In genomic region chr19:45988238-45988637, GRCm38 (mm10) we compare ENCODE assay signal across 12 mouse cellular contexts.
"Had no signal": no experiment of that assay in that cellular context is flagged by ENCODE, and none has a peak within 500 bp of the region (broad histone marks: within the 10 kb centered on the region; RNA-seq: fewer than 3 reads in every experiment).

No protein-coding gene starts in this region.

- ATAC-seq: liver, embryonic 12.5 days; midbrain, embryonic 13.5 days; midbrain, embryonic 16.5 days had no signal

- DNase-seq: kidney, postnatal 25 days; layer of hippocampus, adult 9-11 months; liver; lung, adult 18-20 months; lung, postnatal 10 days; lung, postnatal 36 days; retina, postnatal 1 day; thymus, adult 18-20 months; thymus, postnatal 36 days had no signal
